Mouse (Mus musculus) lung, adult 2 months (tissue): ENCODE measurements at regions not wholly inside any gene's neighbourhood (a gene's known extent, or its start where the extent isn't known, plus 50 kb on each side); places are given as distances from the start of the nearest gene placed in this dataset.

ENCODE experiments used
- DNase-seq: peaks from one replicate; pipeline ENCODE4 v3.0.0; 2022
- H3K4me1 ChIP-seq: fragments of 200-500 bp; 2 replicates; pipeline ENCODE4 v1.6.1; 2011; ENCODE audit warnings: low read length; ENCODE audit not compliant: control insufficient read depth, insufficient read depth
- H3K4me3 ChIP-seq: fragments of 200-500 bp; replicated peaks from 2 replicates; pipeline ENCODE3; 2011; ENCODE audit warnings: low read depth, mild to moderate bottlenecking, control low read depth, low read length; ENCODE audit errors: extremely low read depth
- CTCF ChIP-seq: fragments of 200-500 bp; IDR thresholded peaks from 2 replicates; pipeline ENCODE4 v1.5.1; 2011; ENCODE audit warnings: mild to moderate bottlenecking, low read length, control low read depth; ENCODE audit not compliant: insufficient read depth
- POLR2A ChIP-seq: fragments of 200-500 bp; IDR thresholded peaks from 2 replicates; pipeline ENCODE4 v1.6.1; 2011; ENCODE audit warnings: low read depth, mild to moderate bottlenecking, control low read depth, low read length, borderline replicate concordance; ENCODE audit errors: extremely low read depth
- WGBS: fragments of 180-500 bp; shearing (Covaris S2); methylation state at CpG from one replicate; pipeline ENCODE4 v1.1.7; 2018; 5-methylcytosine and 5-hydroxymethylcytosine counted together

- DNase-seq, result no peak
- WGBS, result 24% methylated on average over 3 of the region's 3 CpGs
- no peaks in the 10 kb centered on the region for H3K4me1 ChIP-seq
- no peak overlapping the region for H3K4me3 ChIP-seq
- TF ChIP-seq POLR2A (no peak), CTCF (no peak)
These were observed 125.2 kb upstream of the Cttnbp2 start for GRCm38 (mm10) chr6:18639712-18640383.

GRCm38 (mm10) chr6:18648898-18649591 lies 134.4 kb upstream of the Cttnbp2 start:
- 79% methylated on average over 5 of the region's 5 CpGs for WGBS
- Histone ChIP-seq H3K4me3 (no peak overlapping the region), H3K4me1 (no peaks in the 10 kb centered on the region)
- TF ChIP-seq CTCF (no peak), POLR2A (no peak)
- DNase-seq, result no peak

- no peak for TF ChIP-seq POLR2A
- no peak for TF ChIP-seq CTCF
- DNase-seq, result no peak
- Histone ChIP-seq H3K4me3 (no peak overlapping the region), H3K4me1 (no peaks in the 10 kb centered on the region)
- WGBS, result 65% methylated on average over 3 of the region's 3 CpGs
These were observed 136.7 kb upstream of the Cttnbp2 start for GRCm38 (mm10) chr6:18651319-18651718.

- TF ChIP-seq CTCF (no peak), POLR2A (no peak)
- DNase-seq, result no peak
- H3K4me1 ChIP-seq, result no peaks in the 10 kb centered on the region
- 65% methylated on average over 12 of the region's 12 CpGs for WGBS
- H3K4me3 ChIP-seq, result no peak overlapping the region
These were observed 137.5 kb upstream of the Cttnbp2 start for GRCm38 (mm10) chr6:18652006-18652601.

GRCm38 (mm10) chr6:18654275-18654674 lies 139.6 kb upstream of the Cttnbp2 start:
- TF ChIP-seq POLR2A, result no peak
- no peak for TF ChIP-seq CTCF
- DNase-seq, result no peak
- Histone ChIP-seq H3K4me3 (no peak overlapping the region), H3K4me1 (no peaks in the 10 kb centered on the region)
- 54% methylated on average over 6 of the region's 6 CpGs for WGBS

- 83% methylated on average over 4 of the region's 4 CpGs for WGBS
- DNase-seq, result no peak
- Histone ChIP-seq H3K4me3 (no peak overlapping the region), H3K4me1 (no peaks in the 10 kb centered on the region)
- TF ChIP-seq CTCF (no peak), POLR2A (no peak)
These were observed 141.6 kb upstream of the Cttnbp2 start for GRCm38 (mm10) chr6:18656202-18656601.

GRCm38 (mm10) chr6:18656772-18657401 lies 142.2 kb upstream of the Cttnbp2 start:
- H3K4me3 ChIP-seq, result no peak overlapping the region
- H3K4me1 ChIP-seq, result no peaks in the 10 kb centered on the region
- no peak for TF ChIP-seq CTCF
- no peak for TF ChIP-seq POLR2A
- no peak for DNase-seq
- 90% methylated on average over 7 of the region's 7 CpGs for WGBS

- TF ChIP-seq POLR2A, result no peak
- TF ChIP-seq CTCF, result no peak
- 84% methylated on average over 4 of the region's 4 CpGs for WGBS
- no peak overlapping the region for H3K4me3 ChIP-seq
- DNase-seq, result no peak
- H3K4me1 ChIP-seq, result no peaks in the 10 kb centered on the region
These were observed 150.0 kb upstream of the Cttnbp2 start for GRCm38 (mm10) chr6:18664687-18665086.

- H3K4me3 ChIP-seq, result no peak overlapping the region
- no peak for TF ChIP-seq CTCF
- no peak for TF ChIP-seq POLR2A
- H3K4me1 ChIP-seq, result no peaks in the 10 kb centered on the region
- 60% methylated on average over 4 of the region's 4 CpGs for WGBS
- DNase-seq, result no peak
These were observed 151.3 kb upstream of the Cttnbp2 start for GRCm38 (mm10) chr6:18665992-18666391.
